Mouse (Mus musculus) liver, embryonic 11.5 days (tissue): ENCODE results near the gene Gm29427. TPM values are rescaled to one million over a fixed set of nuclear protein-coding genes. Genes with fewer than 3 reads are reported as not detected.

ENCODE experiments used
- ATAC-seq: fragments of 200-750 bp; cut with Nextera tagmentation; replicated peaks from 2 replicates; pipeline ENCODE4 v1.8.0; 2017; ENCODE audit warnings: moderate number of reproducible peaks, mild to moderate bottlenecking, moderate TSS enrichment, moderate library complexity; ENCODE audit not compliant: low FRiP score
- DNase-seq: peaks from one replicate; pipeline ENCODE4 v3.0.0-alpha.2; 2017; ENCODE audit warnings: low spot score
- H3K27ac ChIP-seq: fragments of 300-500 bp; sonication (generic); 2 replicates; pipeline ENCODE4 v1.5.1; 2014; ENCODE audit warnings: mild to moderate bottlenecking, low read depth, low read length, control low read depth
- H3K27me3 ChIP-seq: fragments of 300-500 bp; sonication (generic); replicated peaks from 2 replicates; pipeline ENCODE4 v1.6.1; 2014; ENCODE audit warnings: low read length, mixed read lengths; ENCODE audit not compliant: control insufficient read depth, insufficient read depth
- H3K36me3 ChIP-seq: fragments of 300-500 bp; sonication (generic); 2 replicates; pipeline ENCODE4 v1.6.1; 2014; ENCODE audit warnings: mild to moderate bottlenecking, low read length, moderate library complexity, mixed read lengths; ENCODE audit not compliant: control insufficient read depth, insufficient read depth
- H3K4me1 ChIP-seq: fragments of 300-500 bp; sonication (generic); replicated peaks from 2 replicates; pipeline ENCODE4 v1.6.1; 2014; ENCODE audit warnings: low read length, mixed read lengths; ENCODE audit not compliant: control insufficient read depth, insufficient read depth
- H3K4me2 ChIP-seq: fragments of 300-500 bp; sonication (generic); 2 replicates; pipeline ENCODE4 v1.6.1; 2014; ENCODE audit warnings: mild to moderate bottlenecking, control low read depth, moderate library complexity
- H3K4me3 ChIP-seq: fragments of 300-500 bp; sonication (generic); 2 replicates; pipeline ENCODE4 v1.5.1; 2014; ENCODE audit warnings: low read depth, low read length, control low read depth
- H3K9ac ChIP-seq: fragments of 300-500 bp; sonication (generic); 2 replicates; pipeline ENCODE4 v1.6.1; 2014; ENCODE audit warnings: low read depth, low read length, control low read depth
- H3K9me3 ChIP-seq: fragments of 300-500 bp; sonication (generic); 2 replicates; pipeline ENCODE4 v1.6.1; 2016; ENCODE audit warnings: low read length, inconsistent platforms, mixed read lengths; ENCODE audit not compliant: control insufficient read depth
- WGBS: fragments of 180-500 bp; shearing (Covaris S2); extraction: QIAGEN DNeasy Blood & Tissue Kit; methylation state at CpG from one replicate; pipeline ENCODE4 v1.1.7; 2014; 5-methylcytosine and 5-hydroxymethylcytosine counted together
- polyA plus RNA-seq: library from polyadenylated mRNA; unstranded; fragments of >200 nt; fragmentation: Nextera tagmentation; extraction: Ambion mirVana; gene quantifications from 2 replicates; pipeline ENCODE4 v1.2.1, GENCODE M21; 2014

Gm29427 gene
- polyA plus RNA-seq, 1 experiment from 2014 or later, result not detected

DNA sequence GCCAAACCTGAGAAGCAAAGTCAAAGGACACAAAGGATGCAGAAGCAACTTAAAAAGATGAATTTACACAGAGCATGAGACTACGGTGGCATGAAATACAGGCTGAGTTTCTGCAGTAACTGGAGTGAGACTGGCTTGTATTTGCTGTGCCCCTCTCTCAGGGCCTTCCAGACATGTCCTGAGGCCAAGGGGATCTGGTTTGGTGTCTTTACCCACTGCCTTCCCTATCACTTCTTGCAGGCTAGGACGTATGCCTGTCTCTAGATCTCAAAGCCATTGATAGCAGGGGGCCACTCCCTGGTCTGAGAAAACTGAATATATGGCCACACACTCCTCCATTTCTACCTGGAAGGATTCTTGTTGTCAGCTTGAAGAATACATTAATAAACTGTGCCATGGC, 28.6 kb upstream of the Gm29427 start:
- peak overlapping the region; percentile 99 for H3K27ac ChIP-seq
- ATAC-seq (peak; percentile 62), DNase-seq (no peak)
- H3K4me3 ChIP-seq, result no peak overlapping the region
- no peaks in the 10 kb centered on the region for H3K36me3 ChIP-seq
- peaks cover 67% of the 10 kb centered on the region for H3K4me1 ChIP-seq
- 54% methylated on average over 2 of the region's 2 CpGs for WGBS
- H3K27me3 ChIP-seq, result no peaks in the 10 kb centered on the region
- H3K4me2 ChIP-seq, result peak overlapping the region; percentile 46
- peak overlapping the region; percentile 36; the same call in 1 of the 2 replicates for H3K9ac ChIP-seq
- no peaks in the 10 kb centered on the region for H3K9me3 ChIP-seq

DNA sequence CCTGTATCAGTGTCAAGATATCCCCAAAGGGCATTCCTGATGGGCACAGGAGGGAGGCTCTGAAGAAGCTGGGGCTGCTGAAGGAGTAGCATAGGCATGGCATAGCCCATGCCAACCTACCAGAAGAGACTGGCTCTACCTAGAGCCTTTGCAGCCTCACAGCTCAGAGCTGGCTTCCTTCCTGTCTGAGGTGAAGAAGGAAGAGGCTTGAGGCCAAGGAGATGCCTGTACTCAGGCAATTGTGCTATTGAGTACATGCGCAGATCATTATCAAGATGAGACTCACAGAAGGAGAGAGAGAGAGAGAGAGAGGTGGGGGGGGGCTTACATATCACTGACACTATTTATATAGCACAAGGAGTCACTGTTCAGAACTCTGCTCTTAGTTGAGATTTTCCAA, 28.2 kb upstream of the Gm29427 start:
- peaks cover 71% of the 10 kb centered on the region for H3K4me1 ChIP-seq
- no peak overlapping the region for H3K9ac ChIP-seq
- ATAC-seq, result no peak
- no peak overlapping the region for H3K4me3 ChIP-seq
- 55% methylated on average over 1 of the region's 1 CpGs for WGBS
- H3K27ac ChIP-seq, result peak overlapping the region; percentile 99
- peak overlapping the region; percentile 46 for H3K4me2 ChIP-seq
- no peaks in the 10 kb centered on the region for H3K27me3 ChIP-seq
- DNase-seq, result no peak
- no peaks in the 10 kb centered on the region for H3K36me3 ChIP-seq
- H3K9me3 ChIP-seq, result no peaks in the 10 kb centered on the region

DNA sequence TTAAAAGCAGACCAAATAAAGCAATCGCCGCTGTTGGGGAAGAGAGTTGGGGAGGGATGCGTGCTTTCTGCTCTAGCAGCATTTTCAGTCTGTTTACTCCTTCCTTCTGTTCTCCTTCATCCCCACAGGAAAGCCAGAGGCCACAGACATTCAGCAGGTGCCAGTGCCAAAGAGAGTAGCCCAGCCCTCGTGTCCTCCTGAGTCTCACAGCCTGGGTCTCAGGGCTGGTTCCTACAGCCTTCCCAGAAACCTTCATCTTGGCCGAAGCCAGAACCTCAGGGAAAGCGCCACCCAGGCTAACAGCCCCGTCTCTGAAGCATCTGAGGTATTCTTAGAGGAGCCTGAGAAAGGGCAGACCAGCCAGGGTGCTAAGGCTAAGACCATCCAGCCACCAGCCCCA, 26.6 kb upstream of the Gm29427 start:
- no peak overlapping the region for H3K4me3 ChIP-seq
- H3K4me2 ChIP-seq, result peak overlapping the region; percentile 83
- H3K9me3 ChIP-seq, result no peaks in the 10 kb centered on the region
- H3K27me3 ChIP-seq, result no peaks in the 10 kb centered on the region
- H3K27ac ChIP-seq, result peak overlapping the region; percentile 99
- peaks cover 83% of the 10 kb centered on the region for H3K4me1 ChIP-seq
- WGBS, result 80% methylated on average over 7 of the region's 7 CpGs
- DNase-seq (no peak), ATAC-seq (no peak)
- H3K9ac ChIP-seq, result peak overlapping the region; percentile 81
- no peaks in the 10 kb centered on the region for H3K36me3 ChIP-seq

DNA sequence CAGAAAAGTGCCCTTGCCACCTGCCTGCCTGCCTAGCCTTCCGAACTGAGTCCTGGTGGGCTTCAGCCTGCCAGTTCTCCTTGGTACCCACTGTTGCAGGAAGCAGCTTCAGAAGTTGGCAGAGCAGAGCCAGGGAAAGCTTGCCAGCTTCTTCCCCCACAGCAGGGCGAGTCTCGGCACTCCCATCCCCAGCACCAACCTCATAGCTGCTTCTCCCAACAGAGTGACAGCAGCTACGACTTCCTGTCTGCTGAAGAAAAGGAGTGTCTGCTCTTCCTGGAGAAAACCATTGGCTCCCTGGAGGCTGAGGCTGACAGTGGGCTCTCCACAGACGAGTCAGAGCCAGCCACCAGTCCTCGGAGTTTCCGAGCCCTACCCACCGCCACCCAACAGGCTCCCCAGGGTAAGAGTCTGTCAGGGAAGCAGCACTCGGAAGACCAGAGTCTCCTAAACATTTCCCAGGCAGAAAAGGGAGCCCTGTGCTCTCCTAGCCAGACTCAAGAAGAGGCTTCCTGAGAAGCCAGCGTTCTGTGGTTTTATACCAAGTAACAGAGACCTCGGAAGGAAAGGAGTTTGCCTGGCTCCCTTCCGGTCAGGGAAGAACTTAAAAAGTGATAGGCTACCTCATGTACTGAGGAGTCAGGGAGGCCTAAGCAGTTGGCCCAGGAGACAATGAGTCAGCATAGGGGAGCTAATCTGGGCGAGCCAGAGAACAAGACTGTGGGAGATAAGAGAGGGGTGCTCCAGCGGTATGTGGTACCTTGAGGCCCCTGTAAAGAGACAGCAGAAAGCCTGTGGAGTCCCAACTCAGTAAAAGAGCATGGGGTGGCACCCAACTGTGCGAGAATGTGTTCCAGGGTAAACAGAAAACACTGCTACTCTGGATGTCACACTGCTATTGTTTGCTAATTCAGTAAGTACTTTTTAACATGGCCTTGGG, 25.5 kb upstream of the Gm29427 start:
- Histone ChIP-seq H3K27me3 (no peaks in the 10 kb centered on the region), H3K9me3 (no peaks in the 10 kb centered on the region), H3K4me1 (peaks cover 77% of the 10 kb centered on the region), H3K27ac (peak overlapping the region; percentile 99), H3K9ac (peak overlapping the region; percentile 81), H3K4me3 (peak overlapping the region; percentile 57), H3K4me2 (peak overlapping the region; percentile 83), H3K36me3 (no peaks in the 10 kb centered on the region)
- peak; percentile 70 for DNase-seq
- peak; percentile 98 for ATAC-seq
- WGBS, result 26% methylated on average over 15 of the region's 15 CpGs

DNA sequence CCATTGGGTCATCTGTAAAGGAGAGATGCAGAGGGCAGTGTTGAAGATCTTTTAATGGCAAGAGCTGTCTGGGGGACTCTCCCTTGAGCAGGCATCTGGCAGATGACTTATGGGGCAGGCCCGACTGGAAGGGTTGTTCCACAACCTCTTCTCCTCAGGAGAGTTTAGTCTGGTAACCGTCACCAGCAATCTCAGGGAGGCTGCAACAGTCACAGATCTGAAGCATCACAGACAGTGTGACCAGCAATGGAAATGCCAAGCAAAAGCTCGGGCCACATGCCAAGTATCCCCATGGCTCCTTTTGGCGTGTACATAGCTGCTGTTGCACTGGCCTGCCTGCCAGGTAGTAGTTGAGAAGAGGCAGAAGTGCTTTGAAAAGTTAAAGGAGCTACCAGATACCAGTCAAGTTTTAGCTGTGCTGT, 24.6 kb upstream of the Gm29427 start:
- WGBS, result 41% methylated on average over 4 of the region's 4 CpGs
- Histone ChIP-seq H3K4me1 (peaks cover 75% of the 10 kb centered on the region), H3K27ac (peak overlapping the region; percentile 99), H3K36me3 (no peaks in the 10 kb centered on the region), H3K4me2 (peak overlapping the region; percentile 83), H3K4me3 (peak overlapping the region; percentile 57), H3K9ac (peak overlapping the region; percentile 81), H3K27me3 (no peaks in the 10 kb centered on the region), H3K9me3 (no peaks in the 10 kb centered on the region)
- DNase-seq (no peak), ATAC-seq (no peak)

DNA sequence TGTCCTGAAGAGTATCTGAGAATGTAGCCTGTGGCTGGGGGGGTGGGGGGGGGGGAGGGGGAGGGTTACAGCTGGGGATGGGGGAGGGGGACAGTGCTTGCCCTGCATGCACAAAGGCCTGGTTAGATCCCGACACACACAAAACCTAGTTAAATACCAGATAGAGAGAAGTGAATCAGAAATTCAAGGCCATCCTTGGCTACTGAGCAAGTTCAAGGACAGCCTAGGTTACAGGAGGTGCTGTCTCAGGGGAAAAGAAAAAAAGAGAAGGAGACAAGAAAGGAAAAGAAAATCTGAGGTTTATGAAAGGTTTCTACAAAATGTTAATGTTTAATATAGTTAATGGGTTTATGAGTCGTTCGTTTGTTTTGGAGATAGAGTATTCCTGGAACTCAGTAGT, 24.0 kb upstream of the Gm29427 start:
- Histone ChIP-seq H3K4me3 (peak overlapping the region; percentile 57), H3K4me2 (peak overlapping the region; percentile 83), H3K36me3 (no peaks in the 10 kb centered on the region), H3K27ac (peak overlapping the region; percentile 99; the same call in 1 of the 2 replicates), H3K4me1 (peaks cover 72% of the 10 kb centered on the region), H3K9me3 (no peaks in the 10 kb centered on the region), H3K27me3 (no peaks in the 10 kb centered on the region), H3K9ac (no peak overlapping the region)
- WGBS, result 44% methylated on average over 3 of the region's 3 CpGs
- no peak for ATAC-seq
- no peak for DNase-seq

DNA sequence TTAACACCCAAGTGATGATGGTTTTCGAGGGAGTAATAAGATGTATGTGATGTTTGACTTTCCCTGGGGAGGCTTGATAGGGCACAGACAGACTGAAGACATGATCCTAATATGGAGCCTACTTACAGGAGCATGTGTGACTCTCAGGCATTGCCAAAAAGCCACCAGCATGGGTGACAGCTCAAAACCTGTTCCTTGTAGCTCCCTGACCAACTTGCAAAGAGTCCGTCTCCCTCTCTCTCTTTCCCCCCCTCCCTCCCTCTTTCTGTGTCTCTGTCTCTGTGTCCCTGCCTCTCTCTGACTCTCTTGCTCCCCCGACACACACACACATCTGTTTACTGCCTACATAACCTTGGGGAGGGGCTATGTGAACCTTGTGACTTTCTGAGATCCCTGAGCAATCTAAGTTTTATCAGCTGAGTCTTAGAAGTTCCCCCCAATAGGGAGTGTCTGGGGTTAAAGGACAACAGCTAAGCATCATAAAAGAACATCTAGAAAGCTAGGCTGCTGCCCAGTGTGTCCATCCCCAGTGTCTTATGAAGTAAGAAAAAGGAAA, 23.0 kb upstream of the Gm29427 start:
- Histone ChIP-seq H3K27ac (peak overlapping the region; percentile 47; the same call in 1 of the 2 replicates), H3K9ac (no peak overlapping the region), H3K9me3 (no peaks in the 10 kb centered on the region), H3K4me2 (peak overlapping the region; percentile 83), H3K4me1 (peaks cover 70% of the 10 kb centered on the region), H3K36me3 (no peaks in the 10 kb centered on the region), H3K27me3 (no peaks in the 10 kb centered on the region), H3K4me3 (no peak overlapping the region)
- 69% methylated on average over 3 of the region's 3 CpGs for WGBS
- ATAC-seq (no peak), DNase-seq (no peak)

DNA sequence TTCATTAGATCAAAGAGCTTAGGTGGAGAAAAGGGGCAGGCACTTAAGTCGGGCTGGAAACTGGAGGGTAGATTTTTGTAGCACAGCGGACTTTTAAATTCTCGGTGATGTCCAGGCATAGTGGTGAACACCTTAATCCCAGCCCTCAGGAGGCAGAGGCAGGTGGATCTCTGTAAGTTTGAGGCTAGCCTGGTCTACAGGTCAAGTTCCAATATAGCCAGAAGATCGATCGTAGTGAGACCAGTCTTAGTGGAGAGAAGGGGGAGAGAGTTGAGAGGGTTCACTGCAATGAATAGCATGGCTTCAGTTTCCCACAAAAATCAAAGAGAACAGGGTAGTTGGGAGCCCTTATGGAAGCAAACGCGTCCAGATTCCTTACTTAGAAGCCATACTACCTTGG, 22.3 kb upstream of the Gm29427 start:
- Histone ChIP-seq H3K27me3 (no peaks in the 10 kb centered on the region), H3K9ac (no peak overlapping the region), H3K27ac (no peak overlapping the region), H3K36me3 (no peaks in the 10 kb centered on the region), H3K4me1 (peaks cover 70% of the 10 kb centered on the region), H3K4me3 (no peak overlapping the region), H3K4me2 (no peak overlapping the region), H3K9me3 (no peaks in the 10 kb centered on the region)
- ATAC-seq (no peak), DNase-seq (no peak)
- 93% methylated on average over 7 of the region's 7 CpGs for WGBS
